Mouse (Mus musculus) erythroblast, embryonic 14.5 days (primary cell): ENCODE data around the gene Fbxo28. TPM values are rescaled to one million over a fixed set of nuclear protein-coding genes. Genes with fewer than 3 reads are reported as not detected.

Source experiments
- H3K27me3 ChIP-seq: 2 replicates; pipeline ENCODE4 v1.6.1; 2012; ENCODE audit warnings: inconsistent platforms; ENCODE audit not compliant: control insufficient read depth
- H3K36me3 ChIP-seq: 2 replicates; pipeline ENCODE4 v1.6.1; 2012; ENCODE audit warnings: mild to moderate bottlenecking, inconsistent platforms; ENCODE audit not compliant: control insufficient read depth
- H3K4me1 ChIP-seq: 2 replicates; pipeline ENCODE4 v1.6.1; 2012; ENCODE audit warnings: inconsistent platforms; ENCODE audit not compliant: control insufficient read depth
- H3K4me3 ChIP-seq: replicated peaks from 2 replicates; pipeline ENCODE3; 2012; ENCODE audit warnings: moderate library complexity, mild to moderate bottlenecking, inconsistent platforms
- H3K9me3 ChIP-seq: 2 replicates; pipeline ENCODE4 v1.6.1; 2012; ENCODE audit warnings: low read length, inconsistent platforms, mixed read lengths; ENCODE audit not compliant: control insufficient read depth
- GATA1 ChIP-seq: IDR thresholded peaks from 2 replicates; pipeline ENCODE4 v1.6.1; 2012; ENCODE audit warnings: low read length, inconsistent platforms, mixed read lengths
- TAL1 ChIP-seq: IDR thresholded peaks from 3 replicates; pipeline ENCODE4 v1.6.1; 2012; ENCODE audit warnings: low read length, inconsistent platforms, mixed read lengths
- polyA plus RNA-seq: library from polyadenylated mRNA; stranded (reverse); fragments of >175 nt; gene quantifications from 2 replicates; pipeline ENCODE4 v1.2.3, GENCODE M21; 2012

The Fbxo28 gene
- polyA plus RNA-seq, 1 experiment: 0.87 TPM

GRCm38 (mm10) chr1:182325919-182326318 lies 15.5 kb downstream of the Fbxo28 start:
- H3K36me3 ChIP-seq: peaks cover 87% of the 10 kb centered on the region
- no peaks in the 10 kb centered on the region for H3K9me3 ChIP-seq
- no peak overlapping the region for H3K4me3 ChIP-seq
- H3K4me1 ChIP-seq: no peaks in the 10 kb centered on the region
- TF ChIP-seq GATA1 (no peak), TAL1 (no peak)
- no peaks in the 10 kb centered on the region for H3K27me3 ChIP-seq

DNA sequence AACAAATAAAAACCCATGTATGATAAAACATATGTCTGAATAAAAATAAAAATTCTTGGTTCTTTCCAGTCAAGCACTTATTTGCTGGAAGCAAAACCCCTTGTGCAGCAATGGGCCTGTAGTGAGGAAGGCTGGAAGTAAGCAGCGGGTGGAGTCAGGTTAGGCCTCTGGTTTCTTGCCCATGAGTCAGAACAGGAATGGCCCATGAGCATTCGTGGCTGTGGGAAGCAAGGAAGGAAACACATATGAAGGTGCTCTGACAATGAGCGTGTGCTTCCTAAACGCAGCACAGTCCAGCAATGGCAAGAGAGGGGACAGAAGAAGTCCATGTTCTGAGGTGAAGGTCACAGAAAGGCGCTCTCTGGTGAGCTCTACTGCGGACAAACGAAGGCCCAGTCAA lies 16.9 kb downstream of the Fbxo28 start:
- Histone ChIP-seq H3K9me3 (no peaks in the 10 kb centered on the region), H3K4me1 (no peaks in the 10 kb centered on the region), H3K4me3 (no peak overlapping the region), H3K27me3 (no peaks in the 10 kb centered on the region), H3K36me3 (peaks cover 93% of the 10 kb centered on the region)
- TF ChIP-seq GATA1: no peak

DNA sequence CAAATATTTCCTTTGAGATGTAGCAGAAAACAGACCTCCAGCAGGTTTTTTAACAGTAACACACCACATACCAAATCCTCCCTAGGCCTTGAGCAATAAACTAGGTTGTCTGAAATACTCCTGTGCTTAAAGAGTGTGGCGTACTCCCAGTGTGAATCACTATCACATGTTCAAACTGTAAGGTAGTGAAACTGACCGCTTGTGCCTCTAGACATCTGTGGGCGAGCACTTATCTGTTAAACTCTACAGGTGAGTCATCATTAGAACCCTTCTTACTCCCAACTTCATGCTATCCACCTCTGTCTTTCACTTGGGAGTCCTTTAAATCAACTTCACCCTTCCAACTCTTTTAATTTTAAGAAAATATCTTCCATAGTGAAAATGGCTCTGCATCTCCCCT lies 18.3 kb downstream of the Fbxo28 start:
- Histone ChIP-seq H3K27me3 (no peaks in the 10 kb centered on the region), H3K9me3 (no peaks in the 10 kb centered on the region), H3K4me3 (no peak overlapping the region), H3K36me3 (peaks cover 96% of the 10 kb centered on the region), H3K4me1 (no peaks in the 10 kb centered on the region)
- TF ChIP-seq TAL1 (no peak), GATA1 (no peak)

- Histone ChIP-seq H3K27me3 (no peaks in the 10 kb centered on the region), H3K9me3 (peaks cover 6% of the 10 kb centered on the region), H3K4me1 (no peaks in the 10 kb centered on the region), H3K36me3 (peaks cover 70% of the 10 kb centered on the region), H3K4me3 (no peak overlapping the region)
- no peak for TF ChIP-seq GATA1
- TF ChIP-seq TAL1: no peak
Measured at GRCm38 (mm10) chr1:182314201-182314600, 27.2 kb downstream of the Fbxo28 start.

- Histone ChIP-seq H3K4me1 (no peaks in the 10 kb centered on the region), H3K4me3 (no peak overlapping the region), H3K9me3 (peaks cover 6% of the 10 kb centered on the region), H3K36me3 (peaks cover 59% of the 10 kb centered on the region), H3K27me3 (no peaks in the 10 kb centered on the region)
- no peak for TF ChIP-seq GATA1
- TF ChIP-seq TAL1: no peak
Measured at GRCm38 (mm10) chr1:182313181-182313580, 28.2 kb downstream of the Fbxo28 start.

GRCm38 (mm10) chr1:182311376-182311775 lies 30.1 kb downstream of the Fbxo28 start:
- no peaks in the 10 kb centered on the region for H3K27me3 ChIP-seq
- peaks cover 6% of the 10 kb centered on the region for H3K9me3 ChIP-seq
- H3K36me3 ChIP-seq: peaks cover 41% of the 10 kb centered on the region
- H3K4me3 ChIP-seq: no peak overlapping the region
- TF ChIP-seq GATA1 (no peak), TAL1 (no peak)
- no peaks in the 10 kb centered on the region for H3K4me1 ChIP-seq

GRCm38 (mm10) chr1:182310316-182310715 lies 31.1 kb downstream of the Fbxo28 start:
- no peaks in the 10 kb centered on the region for H3K4me1 ChIP-seq
- no peak overlapping the region for H3K4me3 ChIP-seq
- TF ChIP-seq TAL1 (no peak), GATA1 (no peak)
- H3K36me3 ChIP-seq: peaks cover 31% of the 10 kb centered on the region
- H3K9me3 ChIP-seq: peaks cover 6% of the 10 kb centered on the region
- H3K27me3 ChIP-seq: no peaks in the 10 kb centered on the region

GRCm38 (mm10) chr1:182309403-182309802 lies 32.0 kb downstream of the Fbxo28 start:
- TF ChIP-seq GATA1: no peak
- Histone ChIP-seq H3K4me1 (no peaks in the 10 kb centered on the region), H3K4me3 (no peak overlapping the region), H3K36me3 (peaks cover 22% of the 10 kb centered on the region), H3K27me3 (no peaks in the 10 kb centered on the region), H3K9me3 (peaks cover 6% of the 10 kb centered on the region)

- H3K36me3 ChIP-seq: no peaks in the 10 kb centered on the region
Measured at GRCm38 (mm10) chr1:182302916-182303315, 38.5 kb downstream of the Fbxo28 start.

DNA sequence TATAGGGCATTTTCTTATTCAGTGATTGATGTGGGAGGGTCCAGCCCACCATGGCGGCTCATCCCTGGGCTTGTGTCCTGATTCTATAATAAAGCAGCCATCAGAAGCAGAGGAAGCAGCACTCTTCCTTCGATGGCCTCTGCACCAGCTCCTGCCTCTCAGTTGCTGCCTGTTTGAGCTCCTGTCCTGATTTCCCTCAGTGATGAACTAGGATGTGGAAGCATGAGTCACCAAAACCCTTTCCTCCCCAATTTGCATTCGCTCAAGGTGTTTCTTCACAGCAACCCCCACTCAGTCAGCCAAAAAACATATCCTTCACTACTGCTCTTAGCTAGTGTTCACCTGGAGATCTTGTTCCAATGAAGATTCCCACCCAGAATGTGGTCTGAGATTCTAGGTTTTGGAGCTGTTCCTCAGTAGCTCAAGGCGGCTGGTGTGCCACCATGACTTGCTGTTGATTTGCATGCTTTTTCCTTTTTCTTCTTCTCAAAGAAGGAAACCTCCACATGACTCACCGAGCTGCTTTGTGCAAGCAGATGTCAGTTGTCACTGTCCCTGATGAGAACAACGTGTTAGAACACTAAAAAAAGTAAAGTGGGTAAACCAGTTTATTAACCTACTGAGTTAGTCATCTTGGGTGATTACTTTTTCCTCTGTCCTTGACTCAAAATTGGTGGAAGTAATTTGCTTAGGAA lies 39.1 kb downstream of the Fbxo28 start:
- Histone ChIP-seq H3K27me3 (no peaks in the 10 kb centered on the region), H3K4me1 (no peaks in the 10 kb centered on the region), H3K36me3 (no peaks in the 10 kb centered on the region), H3K9me3 (no peaks in the 10 kb centered on the region), H3K4me3 (no peak overlapping the region)
- TF ChIP-seq GATA1: no peak
- no peak for TF ChIP-seq TAL1

More at GRCm38 (mm10) chr1:182302916-182303315, 38.5 kb downstream of the Fbxo28 start:
- TF ChIP-seq TAL1: no peak
- TF ChIP-seq GATA1: no peak
- Histone ChIP-seq H3K9me3 (no peaks in the 10 kb centered on the region), H3K27me3 (no peaks in the 10 kb centered on the region), H3K4me3 (no peak overlapping the region), H3K4me1 (no peaks in the 10 kb centered on the region)
